Mouse (Mus musculus): ENCODE measurements around the gene Ooep.
"Not testable (repeated sequence)": the region's sequence is repeated elsewhere in the genome, so short reads cannot be mapped to it uniquely, and the experiment has no call there.

DNA sequence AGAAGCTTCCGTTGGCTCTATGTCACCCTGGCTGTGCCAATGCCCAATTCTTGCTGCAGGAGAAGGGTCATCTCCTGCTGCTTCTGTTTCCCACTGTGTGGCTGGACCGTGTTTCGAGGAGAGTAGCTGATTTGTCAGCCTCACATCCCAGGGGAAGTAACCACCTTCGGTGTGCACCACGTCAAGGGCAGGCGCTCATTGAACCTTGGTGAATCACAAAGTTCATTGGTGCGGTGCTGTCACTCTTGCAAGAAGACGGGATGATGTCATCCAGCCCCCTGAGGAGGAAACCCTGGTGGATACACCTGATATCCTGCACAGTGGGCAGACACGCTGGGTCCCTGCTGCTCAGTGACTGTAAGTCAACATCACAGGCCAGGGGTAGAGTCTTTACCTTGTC lies 35.5 kb downstream of the Ooep start:
- TF ChIP-seq GATA1 (IDR thresholded peaks at IDR 0.05; ENCODE audit: low read depth, low read length); MAX (IDR thresholded peaks at IDR 0.05; ENCODE audit: low read length); ZKSCAN1 (IDR thresholded peaks at IDR 0.05; ENCODE audit: low read depth, low read length); CHD1 (IDR thresholded peaks at IDR 0.05; ENCODE audit: low read depth, low read length): not testable (repeated sequence)
